Mouse (Mus musculus) heart, embryonic 15.5 days (tissue): ENCODE data around the gene Cemip. TPM values are rescaled to one million over a fixed set of nuclear protein-coding genes. Genes with fewer than 3 reads are reported as not detected.
A peak's percentile ranks its signal among the peaks of the same experiment; 100 is the strongest.

Experiments
- ATAC-seq: fragments of 200-750 bp; cut with Nextera tagmentation; replicated peaks from 2 replicates; pipeline ENCODE4 v1.8.0; 2017; ENCODE audit warnings: low read depth, moderate TSS enrichment; ENCODE audit not compliant: insufficient number of reproducible peaks, insufficient read depth, low FRiP score
- H3K27ac ChIP-seq: fragments of 300-500 bp; sonication (generic); 2 replicates; pipeline ENCODE4 v1.5.1; 2015; ENCODE audit warnings: mild to moderate bottlenecking, inconsistent platforms
- H3K27me3 ChIP-seq: fragments of 300-500 bp; sonication (generic); 2 replicates; pipeline ENCODE4 v1.6.1; 2015; ENCODE audit warnings: inconsistent platforms
- H3K36me3 ChIP-seq: fragments of 300-500 bp; sonication (generic); 2 replicates; pipeline ENCODE4 v1.6.1; 2015; ENCODE audit warnings: mild to moderate bottlenecking, inconsistent platforms
- H3K4me1 ChIP-seq: fragments of 300-500 bp; sonication (generic); replicated peaks from 2 replicates; pipeline ENCODE4 v1.6.1; 2015; ENCODE audit warnings: inconsistent platforms
- H3K4me2 ChIP-seq: fragments of 300-500 bp; sonication (generic); 2 replicates; pipeline ENCODE4 v1.6.1; 2015; ENCODE audit warnings: inconsistent platforms, mild to moderate bottlenecking, moderate library complexity
- H3K4me3 ChIP-seq: fragments of 300-500 bp; sonication (generic); 2 replicates; pipeline ENCODE4 v1.5.1; 2015; ENCODE audit warnings: mild to moderate bottlenecking, inconsistent platforms
- H3K9ac ChIP-seq: fragments of 300-500 bp; sonication (generic); 2 replicates; pipeline ENCODE4 v1.6.1; 2015; ENCODE audit warnings: mild to moderate bottlenecking, inconsistent platforms
- H3K9me3 ChIP-seq: fragments of 300-500 bp; sonication (generic); replicated peaks from 2 replicates; pipeline ENCODE4 v1.6.1; 2016; ENCODE audit warnings: inconsistent platforms
- WGBS: fragments of 180-500 bp; shearing (Covaris S2); methylation state at CpG from one replicate; pipeline ENCODE4 v1.1.7; 2015; ENCODE audit warnings: mixed read lengths; 5-methylcytosine and 5-hydroxymethylcytosine counted together
- polyA plus RNA-seq: library from polyadenylated mRNA; unstranded; fragments of >200 nt; fragmentation: Nextera tagmentation; extraction: Ambion mirVana; gene quantifications from 2 replicates; pipeline ENCODE4 v1.2.1, GENCODE M21; 2015

Gene Cemip
- polyA plus RNA-seq, 1 experiment from 2014 or later: 0.60 TPM

DNA sequence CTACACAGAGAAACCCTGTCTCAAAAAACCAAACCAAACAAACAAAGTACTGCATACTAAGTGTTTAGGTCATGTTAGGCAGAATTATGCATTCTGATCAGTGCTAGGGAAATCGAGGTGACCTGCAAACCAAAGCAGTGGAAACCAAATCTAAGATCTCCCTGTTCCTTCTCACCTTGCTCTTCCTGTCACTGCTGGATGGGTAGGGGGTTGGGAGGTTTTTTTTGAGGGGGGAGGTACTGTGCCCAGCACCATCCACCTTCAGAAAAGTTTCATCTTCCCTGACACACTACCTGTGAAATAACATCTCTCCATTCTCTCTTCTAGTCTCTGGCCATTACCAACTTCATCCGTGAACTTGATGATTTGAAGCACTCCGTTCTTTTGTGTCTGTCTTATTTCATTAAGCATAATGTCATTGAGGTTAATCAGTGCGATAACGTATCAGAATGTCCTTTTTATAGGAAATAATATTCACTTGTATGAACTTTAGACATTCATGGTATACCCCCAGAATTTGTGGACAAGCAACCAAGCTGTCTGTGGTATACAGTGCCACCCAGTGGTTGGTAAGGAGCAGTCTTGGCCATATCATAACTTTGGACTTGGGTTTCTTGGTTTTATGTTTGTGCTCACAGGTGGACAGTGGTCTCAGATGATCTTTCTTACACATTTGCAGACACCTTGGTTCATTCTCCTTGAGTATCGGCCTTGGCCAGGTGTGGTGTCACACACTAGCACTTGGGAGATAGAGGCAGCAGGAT is 199.8 kb downstream of the Cemip start:
- Histone ChIP-seq H3K27me3 (no peaks in the 10 kb centered on the region), H3K36me3 (no peaks in the 10 kb centered on the region), H3K4me1 (peaks cover 23% of the 10 kb centered on the region), H3K9ac (no peak overlapping the region), H3K27ac (no peak overlapping the region), H3K4me2 (no peak overlapping the region), H3K9me3 (no peaks in the 10 kb centered on the region), H3K4me3 (no peak overlapping the region)
- ATAC-seq: no peak
- 92% methylated on average over 6 of the region's 6 CpGs for WGBS

DNA sequence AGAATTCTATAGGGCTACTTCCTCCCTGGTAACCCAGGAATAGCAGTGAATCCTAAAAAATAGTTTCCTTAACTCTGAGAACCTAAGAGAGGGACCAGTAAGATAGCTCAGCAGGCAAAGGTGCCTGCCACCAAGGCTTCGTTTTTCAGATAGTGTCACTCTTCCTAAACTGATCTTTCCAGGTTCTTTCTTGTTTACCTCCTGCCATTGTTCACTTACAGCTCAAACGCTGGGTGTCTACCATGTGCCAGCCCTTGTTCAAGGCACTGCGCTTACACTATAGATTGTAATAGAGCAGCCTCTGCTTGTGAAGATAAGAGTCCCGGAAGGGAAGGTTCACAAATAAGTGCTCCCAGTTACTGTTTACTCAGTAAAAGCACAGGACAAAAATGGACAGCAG is 200.5 kb downstream of the Cemip start:
- no peaks in the 10 kb centered on the region for H3K9me3 ChIP-seq
- H3K9ac ChIP-seq: no peak overlapping the region
- no peak overlapping the region for H3K4me2 ChIP-seq
- 63% methylated on average over 4 of the region's 4 CpGs for WGBS
- H3K4me3 ChIP-seq: no peak overlapping the region
- peaks cover 27% of the 10 kb centered on the region for H3K4me1 ChIP-seq
- no peaks in the 10 kb centered on the region for H3K36me3 ChIP-seq
- H3K27me3 ChIP-seq: no peaks in the 10 kb centered on the region
- ATAC-seq: no peak
- peak overlapping the region; percentile 98; the same call in 1 of the 2 replicates for H3K27ac ChIP-seq

DNA sequence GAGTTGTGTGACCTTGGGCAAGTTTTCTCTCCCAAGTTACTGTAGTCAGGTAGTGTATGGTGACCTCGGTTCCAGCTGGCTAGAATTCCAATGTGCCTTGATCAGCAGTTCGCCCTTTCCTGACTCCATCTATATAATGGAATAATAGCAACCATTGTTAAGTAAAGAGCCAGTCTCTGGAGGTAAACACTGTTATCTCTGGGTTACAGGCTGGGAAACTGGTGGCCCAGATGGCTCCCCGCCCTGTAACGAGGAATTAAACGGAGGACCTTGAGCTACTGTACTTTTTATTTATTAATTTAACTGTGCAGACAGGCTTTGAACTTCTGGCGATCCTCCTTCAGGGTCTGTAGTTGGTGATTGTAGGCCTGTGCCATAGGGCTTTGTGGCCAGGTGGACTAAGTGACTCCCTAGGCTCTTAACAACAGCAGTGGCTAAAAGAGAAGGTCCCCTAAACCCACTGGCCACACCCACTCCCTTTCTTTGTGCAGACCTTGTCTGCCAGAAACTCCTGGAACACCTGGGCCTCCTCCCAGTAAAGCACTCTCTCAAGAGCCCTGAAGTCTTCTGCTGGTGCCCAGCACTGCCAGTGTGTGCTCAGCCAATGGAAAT is 201.3 kb downstream of the Cemip start:
- H3K27ac ChIP-seq: peak overlapping the region; percentile 98
- peak overlapping the region; percentile 86 for H3K4me2 ChIP-seq
- peaks cover 33% of the 10 kb centered on the region for H3K4me1 ChIP-seq
- H3K4me3 ChIP-seq: peak overlapping the region; percentile 72
- no peaks in the 10 kb centered on the region for H3K36me3 ChIP-seq
- H3K9ac ChIP-seq: peak overlapping the region; percentile 89
- no peak for ATAC-seq
- no peaks in the 10 kb centered on the region for H3K9me3 ChIP-seq
- 32% methylated on average over 6 of the region's 6 CpGs for WGBS
- no peaks in the 10 kb centered on the region for H3K27me3 ChIP-seq

DNA sequence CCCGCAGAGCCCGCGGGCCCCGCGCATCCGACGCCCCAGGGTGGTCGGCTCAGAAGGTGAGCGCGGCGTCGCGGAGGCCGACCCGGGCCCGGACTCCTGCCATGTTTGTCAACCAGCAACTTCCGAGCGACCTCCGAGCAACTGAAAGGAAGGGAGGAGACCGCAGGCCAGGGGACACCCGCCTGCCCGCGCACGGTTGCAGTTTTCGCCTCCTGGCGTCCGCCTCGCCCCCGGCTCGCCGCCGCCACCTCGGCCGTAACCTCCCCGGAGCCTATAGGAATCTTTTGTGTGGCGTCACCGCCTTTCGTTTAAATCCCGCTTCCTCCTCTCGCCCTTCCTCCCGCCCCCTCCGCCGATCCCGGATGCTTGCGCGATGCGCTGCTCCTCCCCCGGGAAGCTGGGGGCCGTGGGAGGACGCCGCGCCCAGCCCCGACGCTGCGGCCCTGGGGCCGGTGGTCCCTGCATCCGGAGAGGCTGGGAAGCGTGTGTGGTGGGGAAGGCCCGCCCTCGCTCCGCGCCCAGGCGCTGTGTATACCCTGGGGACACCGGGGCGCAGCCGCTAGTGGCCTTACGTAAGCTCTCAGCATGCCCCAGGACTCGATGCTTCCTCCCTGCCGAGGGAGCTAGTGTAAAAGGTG is 202.2 kb downstream of the Cemip start, which contains the start of the genes Tlnrd1 and Mesd:
Gene Tlnrd1 (minus strand): TSS at position 285 of the 638 bp plus-strand sequence.
Gene Mesd (plus strand): TSS at position 446 of the 638 bp plus-strand sequence.
- peak; percentile 81 for ATAC-seq
- Histone ChIP-seq H3K27ac (peak within 1 kb of the TSS; percentile 98), H3K27me3 (no peaks in the 10 kb centered on the region), H3K4me2 (peak within 1 kb of the TSS; percentile 86), H3K9me3 (no peaks in the 10 kb centered on the region), H3K36me3 (no peaks in the 10 kb centered on the region), H3K9ac (peak within 1 kb of the TSS; percentile 89), H3K4me3 (peak within 1 kb of the TSS; percentile 72), H3K4me1 (peaks cover 39% of the 10 kb centered on the region)
- WGBS: under 1% methylated on average over 66 of the region's 69 CpGs

DNA sequence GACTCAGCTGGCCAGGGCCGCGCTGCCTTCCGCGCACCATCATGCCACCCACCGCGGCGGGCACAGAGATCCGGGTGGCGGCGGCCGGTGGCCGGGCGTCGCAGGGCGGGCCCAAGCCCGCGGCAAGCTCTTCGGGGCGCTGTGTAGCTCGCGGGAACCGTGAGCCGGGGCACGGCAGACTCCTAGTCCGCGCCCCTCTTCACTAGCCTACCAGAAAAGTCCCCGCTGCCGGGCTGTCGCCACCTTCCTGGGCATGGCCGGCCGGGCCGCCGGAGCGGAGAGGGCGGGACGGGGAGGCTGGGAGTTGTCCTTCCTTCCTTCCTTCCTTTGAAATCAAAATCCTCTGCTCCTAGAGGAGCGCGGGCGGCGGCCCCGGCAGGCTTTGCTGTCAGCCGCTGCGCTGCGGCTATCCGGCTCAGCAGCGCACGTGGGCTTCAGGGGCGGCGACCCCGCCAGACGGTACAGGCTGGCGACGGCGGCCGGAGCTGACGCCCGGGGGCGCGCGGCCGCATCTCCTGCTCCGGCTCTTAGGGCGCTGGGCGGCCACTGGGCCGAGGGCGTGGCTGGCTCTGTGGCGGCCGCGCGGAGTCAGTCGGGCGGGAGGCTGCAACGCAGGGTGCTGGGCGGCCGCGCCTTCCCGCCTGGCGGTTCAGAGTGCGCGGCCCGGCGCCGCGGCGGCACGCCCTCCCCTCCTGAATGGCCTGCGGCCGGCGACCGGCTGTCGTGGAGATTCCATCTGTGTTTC is 202.9 kb downstream of the Cemip start:
- peak; percentile 83 for ATAC-seq
- WGBS: under 1% methylated on average over 74 of the region's 91 CpGs

More for the DNA sequence above, 202.9 kb downstream of the Cemip start:
- no peaks in the 10 kb centered on the region for H3K9me3 ChIP-seq
- peak overlapping the region; percentile 86 for H3K4me2 ChIP-seq
- no peaks in the 10 kb centered on the region for H3K27me3 ChIP-seq
- H3K27ac ChIP-seq: peak overlapping the region; percentile 98
- H3K36me3 ChIP-seq: no peaks in the 10 kb centered on the region
- H3K4me1 ChIP-seq: peaks cover 44% of the 10 kb centered on the region
- H3K4me3 ChIP-seq: peak overlapping the region; percentile 72
- peak overlapping the region; percentile 89 for H3K9ac ChIP-seq

Other genes starting within 250 kb of the Cemip start
- 10.2 and 13.3 TPM in 2 replicates for gene Tlnrd1, start 202.2 kb downstream of the Cemip start, polyA plus RNA-seq
- 77.1 and 78.8 TPM in 2 replicates for gene Mesd, start 202.0 kb downstream of the Cemip start, polyA plus RNA-seq
- gene Abhd17c, start 65.4 kb upstream of the Cemip start, polyA plus RNA-seq: 58.4 and 58.7 TPM in 2 replicates